Comparison of ENCODE assay signal across 10 mouse cellular contexts in genomic region chr10:126853286-126853685, GRCm38 (mm10). TPM values are rescaled to one million over a fixed set of nuclear protein-coding genes. Genes with fewer than 3 reads are reported as not detected.
A peak's percentile ranks its signal among the peaks of the same experiment; 100 is the strongest.
DNase-seq lines count a peak whose midpoint lies in the region; ATAC-seq and TF ChIP-seq lines count a peak whose summit lies in the region.
"Had no signal": no experiment of that assay in that cellular context is flagged by ENCODE, and none has a peak within 500 bp of the region (broad histone marks: within the 10 kb centered on the region; RNA-seq: fewer than 3 reads in every experiment).

No protein-coding gene starts in this region.

- no peaks in the 10 kb centered on the region for H3K4me1 ChIP-seq in heart, postnatal 0 days (ENCODE audit: control insufficient read depth, insufficient read depth)
- H3K4me1 ChIP-seq in spleen, adult 2 months (ENCODE audit: control insufficient read depth, insufficient read depth, insufficient read length), result no peaks in the 10 kb centered on the region
- no peaks in the 10 kb centered on the region for H3K4me1 ChIP-seq in embryonic facial prominence, embryonic 11.5 days (ENCODE audit: control insufficient read depth, insufficient read depth, low read length)
- H3K4me1 ChIP-seq in midbrain, embryonic 16.5 days (ENCODE audit: control insufficient read depth, insufficient read depth, low read length), result no peaks in the 10 kb centered on the region
- H3K4me1 ChIP-seq: limb, embryonic 13.5 days had no signal

- H3K9me3 ChIP-seq in heart, postnatal 0 days (replicated peaks; ENCODE audit: control insufficient read depth, low read length), result no peaks in the 10 kb centered on the region
- H3K9me3 ChIP-seq in embryonic facial prominence, embryonic 11.5 days (replicated peaks; ENCODE audit: control insufficient read depth, low read length), result no peaks in the 10 kb centered on the region
- no peaks in the 10 kb centered on the region; the same call in 1 of the 2 replicates for H3K9me3 ChIP-seq in midbrain, embryonic 16.5 days (replicated peaks; ENCODE audit: control insufficient read depth, low read length, poor library complexity, severe bottlenecking)

- no peak for ATAC-seq in heart, postnatal 0 days (ENCODE audit: insufficient read depth, low read depth)
- ATAC-seq in embryonic facial prominence, embryonic 11.5 days (replicated peaks; ENCODE audit: insufficient number of reproducible peaks, low FRiP score, low TSS enrichment, low read depth), result no peak
- no peak for ATAC-seq in midbrain, embryonic 16.5 days

- no peak for DNase-seq in heart, postnatal 0 days (ENCODE audit: low spot score)
- DNase-seq in heart, adult 9 months (ENCODE audit: low spot score in 2 of 2), result no peak
- peak in 1 of 2 experiments; percentile 6 for DNase-seq in spleen, adult 2 months (ENCODE audit: low read depth in 1 of 2, low spot score in 2 of 2)
- no peak for DNase-seq in spleen, postnatal 14 days (ENCODE audit: low spot score in 2 of 2)
- peak; percentile 40 for DNase-seq in embryonic facial prominence, embryonic 11.5 days (ENCODE audit: low spot score)
- peak; percentile 33 for DNase-seq in testis, postnatal 14 days (ENCODE audit: low spot score)
- DNase-seq in ovary, postnatal 10 days (ENCODE audit: low spot score), result no peak

- H3K4me3 ChIP-seq in heart, postnatal 0 days (ENCODE audit: low read depth, low read length), result no peak overlapping the region
- no peak overlapping the region for H3K4me3 ChIP-seq in spleen, adult 2 months (ENCODE audit: extremely low read depth, insufficient read depth, insufficient read length)
- no peak overlapping the region for H3K4me3 ChIP-seq in embryonic facial prominence, embryonic 11.5 days (ENCODE audit: low read depth, low read length)
- no peak overlapping the region for H3K4me3 ChIP-seq in midbrain, embryonic 16.5 days (ENCODE audit: low read depth, low read length)
- H3K4me3 ChIP-seq: heart, embryonic 13.5 days; limb, embryonic 13.5 days had no signal

- H3K4me2 ChIP-seq in heart, postnatal 0 days (ENCODE audit: low read depth, low read length), result no peak overlapping the region
- no peak overlapping the region for H3K4me2 ChIP-seq in embryonic facial prominence, embryonic 11.5 days (ENCODE audit: low read depth, low read length)
- H3K4me2 ChIP-seq in midbrain, embryonic 16.5 days (ENCODE audit: low read length), result no peak overlapping the region
- H3K4me2 ChIP-seq: heart, embryonic 13.5 days; limb, embryonic 13.5 days had no signal

- H3K9ac ChIP-seq in heart, postnatal 0 days (replicated peaks; ENCODE audit: low read depth, low read length), result no peak overlapping the region
- H3K9ac ChIP-seq in embryonic facial prominence, embryonic 11.5 days (replicated peaks; ENCODE audit: low read length), result no peak overlapping the region
- H3K9ac ChIP-seq in midbrain, embryonic 16.5 days (ENCODE audit: low read depth, low read length), result no peak overlapping the region
- H3K9ac ChIP-seq: heart, embryonic 13.5 days; limb, embryonic 13.5 days had no signal

- no peaks in the 10 kb centered on the region for H3K27me3 ChIP-seq in heart, postnatal 0 days (ENCODE audit: control insufficient read depth, insufficient read depth, low read length)
- no peaks in the 10 kb centered on the region for H3K27me3 ChIP-seq in spleen, adult 2 months (ENCODE audit: control insufficient read depth, insufficient read depth, low read length)
- H3K27me3 ChIP-seq in embryonic facial prominence, embryonic 11.5 days (ENCODE audit: control insufficient read depth, insufficient read depth, low read length), result no peaks in the 10 kb centered on the region
- no peaks in the 10 kb centered on the region for H3K27me3 ChIP-seq in midbrain, embryonic 16.5 days (ENCODE audit: control insufficient read depth, insufficient read depth, low read depth, low read length)
- H3K27me3 ChIP-seq: heart, embryonic 13.5 days; limb, embryonic 13.5 days had no signal

- peak; percentile 31 for TF ChIP-seq CTCF in heart, postnatal 0 days (IDR thresholded peaks at IDR 0.05; ENCODE audit: low read depth)
- TF ChIP-seq CTCF in spleen, adult 2 months (IDR thresholded peaks at IDR 0.05; ENCODE audit: extremely low read depth, insufficient read depth, insufficient read length, insufficient replicate concordance), result 0 out of 2 replicates have a peak, but pooled peaks have one; percentile 2

- no peak for TF ChIP-seq EP300 in heart, postnatal 0 days (IDR thresholded peaks at IDR 0.05; ENCODE audit: low read depth)

- H3K36me3 ChIP-seq in heart, postnatal 0 days (replicated peaks; ENCODE audit: control insufficient read depth, insufficient read depth, low read length), result no peaks in the 10 kb centered on the region
- no peaks in the 10 kb centered on the region for H3K36me3 ChIP-seq in spleen, adult 2 months (ENCODE audit: control insufficient read depth, insufficient read depth, low read length)
- H3K36me3 ChIP-seq in embryonic facial prominence, embryonic 11.5 days (replicated peaks; ENCODE audit: control insufficient read depth, insufficient read depth, low read depth, low read length), result no peaks in the 10 kb centered on the region
- H3K36me3 ChIP-seq in midbrain, embryonic 16.5 days (ENCODE audit: control insufficient read depth, insufficient read depth, low read length), result no peaks in the 10 kb centered on the region
- H3K36me3 ChIP-seq: heart, embryonic 13.5 days; limb, embryonic 13.5 days had no signal

- TF ChIP-seq POLR2A in spleen, adult 2 months (IDR thresholded peaks at IDR 0.05; ENCODE audit: low read depth, low read length), result no peak

- 79% methylated on average over 10 of the region's 10 CpGs for WGBS in heart, postnatal 0 days
- 83% methylated on average over 10 of the region's 10 CpGs for WGBS in spleen, adult 2 months
- 80% methylated on average over 10 of the region's 10 CpGs for WGBS in embryonic facial prominence, embryonic 11.5 days
- 88% methylated on average over 10 of the region's 10 CpGs for WGBS in midbrain, embryonic 16.5 days

- no peak overlapping the region for H3K27ac ChIP-seq in heart, postnatal 0 days (ENCODE audit: low read depth)
- no peak overlapping the region for H3K27ac ChIP-seq in spleen, adult 2 months (ENCODE audit: insufficient read depth, low read length)
- no peak overlapping the region for H3K27ac ChIP-seq in embryonic facial prominence, embryonic 11.5 days (replicated peaks; ENCODE audit: low read depth, low read length)
- no peak overlapping the region for H3K27ac ChIP-seq in midbrain, embryonic 16.5 days (ENCODE audit: low read length)
- H3K27ac ChIP-seq: heart, embryonic 13.5 days; limb, embryonic 13.5 days had no signal

RNA-seq across cellular contexts. Expression of gene Atp23, which starts 47.9 kb away (rescaled TPM):
- total RNA-seq in heart, postnatal 0 days (2014; rRNA removed; ENCODE audit: low replicate concordance), result 0.46 and 10.2 TPM in 2 replicates
- polyA plus RNA-seq in heart, postnatal 0 days (2015; fragmentation: Nextera tagmentation; extraction: Ambion mirVana), result 7.8 and 8.5 TPM in 2 replicates
- 6.6 and 6.8 TPM in 2 replicates for polyA plus RNA-seq in spleen, adult 2 months (2012; rRNA removed)
- polyA plus RNA-seq in embryonic facial prominence, embryonic 11.5 days (2014; fragmentation: Nextera tagmentation; extraction: Ambion mirVana), result 18.9 and 19.3 TPM in 2 replicates
- 13.4 and 15.6 TPM in 2 replicates for polyA plus RNA-seq in midbrain, embryonic 16.5 days (2015; fragmentation: Nextera tagmentation; extraction: Ambion mirVana)

Comparison
In these comparisons a context has a peak if more than half of its experiments do, and no peak if none do; other contexts are left out.
1. DNase-seq: peak in embryonic facial prominence, embryonic 11.5 days (single experiment) and testis, postnatal 14 days (single experiment); none in heart, postnatal 0 days (single experiment), heart, adult 9 months (0 of 2), spleen, postnatal 14 days (0 of 2) and ovary, postnatal 10 days (single experiment).